ENCODE assay signal across 8 mouse cellular contexts in genomic region chr7:81572610-81573268, GRCm38 (mm10). TPM values are rescaled to one million over a fixed set of nuclear protein-coding genes. Genes with fewer than 3 reads are reported as not detected.
DNase-seq lines count a peak whose midpoint lies in the region; ATAC-seq and TF ChIP-seq lines count a peak whose summit lies in the region.

No protein-coding gene starts in this region.

- no peak for DNase-seq in lung, adult 2 months
- no peak for DNase-seq in lung, postnatal 4 days
- no peak for DNase-seq in cerebellum, postnatal 10 days
- DNase-seq in right cerebral cortex, postnatal 14 days = no peak
- DNase-seq in frontal cortex, postnatal 25 days (ENCODE audit: low spot score in 2 of 2) = no peak

- H3K9me3 ChIP-seq in intestine, embryonic 15.5 days = no peaks in the 10 kb centered on the region

- no peaks in the 10 kb centered on the region for H3K27me3 ChIP-seq in intestine, embryonic 15.5 days (replicated peaks)

- H3K9ac ChIP-seq in intestine, embryonic 15.5 days = no peak overlapping the region

- no peak for TF ChIP-seq CTCF in lung, adult 2 months (IDR thresholded peaks at IDR 0.05; ENCODE audit: insufficient read depth, low read length)
- TF ChIP-seq CTCF in cortical plate, adult 2 months (IDR thresholded peaks at IDR 0.05; ENCODE audit: extremely low read depth, insufficient read depth, low read length) = no peak
- no peak for TF ChIP-seq CTCF in olfactory bulb, adult 2 months (IDR thresholded peaks at IDR 0.05; ENCODE audit: insufficient read depth, low read depth, low read length)

- H3K4me1 ChIP-seq in lung, adult 2 months (ENCODE audit: control insufficient read depth, insufficient read depth, low read length) = peaks cover 14% of the 10 kb centered on the region
- peaks cover 8% of the 10 kb centered on the region; the same call in 1 of the 2 replicates for H3K4me1 ChIP-seq in cortical plate, adult 2 months (ENCODE audit: control insufficient read depth, insufficient read depth, low read length)
- peaks cover 6% of the 10 kb centered on the region; the same call in 1 of the 2 replicates for H3K4me1 ChIP-seq in intestine, embryonic 15.5 days (replicated peaks)
- peaks cover 8% of the 10 kb centered on the region; the same call in 1 of the 2 replicates for H3K4me1 ChIP-seq in olfactory bulb, adult 2 months (ENCODE audit: control insufficient read depth, insufficient read depth, low read length)

- H3K36me3 ChIP-seq in intestine, embryonic 15.5 days = 0 out of 2 replicates have a peak, but pooled peaks cover 4% of the 10 kb centered on the region

- no peak for ATAC-seq in intestine, embryonic 15.5 days

- WGBS in lung, adult 2 months = 25% methylated on average over 6 of the region's 6 CpGs
- WGBS in intestine, embryonic 15.5 days = 58% methylated on average over 6 of the region's 6 CpGs
- WGBS in olfactory bulb, adult 2 months = 38% methylated on average over 6 of the region's 6 CpGs

- no peak overlapping the region for H3K27ac ChIP-seq in cortical plate, adult 2 months (ENCODE audit: insufficient read depth, low read length)
- H3K27ac ChIP-seq in intestine, embryonic 15.5 days = no peak overlapping the region
- H3K27ac ChIP-seq in olfactory bulb, adult 2 months (ENCODE audit: insufficient read depth, low read depth, low read length) = no peak overlapping the region

- peak overlapping the region; percentile 81 for H3K4me2 ChIP-seq in intestine, embryonic 15.5 days (replicated peaks)

- TF ChIP-seq POLR2A in lung, adult 2 months (IDR thresholded peaks at IDR 0.05; ENCODE audit: borderline replicate concordance, extremely low read depth, low read depth, low read length) = no peak
- TF ChIP-seq POLR2A in cortical plate, adult 2 months (IDR thresholded peaks at IDR 0.05; ENCODE audit: extremely low read depth, insufficient read depth, low read length) = no peak
- no peak for TF ChIP-seq POLR2A in olfactory bulb, adult 2 months (IDR thresholded peaks at IDR 0.05; ENCODE audit: insufficient read depth, low read depth, low read length)

- peak overlapping the region; percentile 50 for H3K4me3 ChIP-seq in lung, adult 2 months (replicated peaks; ENCODE audit: extremely low read depth, low read depth, low read length)
- H3K4me3 ChIP-seq in cortical plate, adult 2 months (ENCODE audit: insufficient read depth, low read length) = peak overlapping the region; percentile 99
- H3K4me3 ChIP-seq in intestine, embryonic 15.5 days (replicated peaks) = peak overlapping the region; percentile 98
- peak overlapping the region; percentile 4; the same call in 1 of the 2 replicates for H3K4me3 ChIP-seq in olfactory bulb, adult 2 months (ENCODE audit: insufficient read depth, low read depth, low read length)

RNA-seq across cellular contexts. Expression of gene Whamm, which starts 1.7 kb away (rescaled TPM):
- polyA plus RNA-seq in lung, adult 2 months (2012; rRNA removed) = 24.8 and 28.2 TPM in 2 replicates
- 19.9 and 22.3 TPM in 2 replicates for polyA plus RNA-seq in cortical plate, adult 2 months (2012; rRNA removed)
- 5.9 and 6.3 TPM in 2 replicates for polyA plus RNA-seq in intestine, embryonic 15.5 days (2015; fragmentation: Nextera tagmentation; extraction: Ambion mirVana)
- not detected in 2 replicates for polyA plus RNA-seq in olfactory bulb, adult 2 months (2012; ENCODE audit: insufficient read depth, insufficient read length, low replicate concordance, missing spikeins)

RNA-seq across cellular contexts. Expression of gene Fsd2, which starts 6.0 kb away (rescaled TPM):
- polyA plus RNA-seq in lung, adult 2 months (2012; rRNA removed) = 1.0 and 2.7 TPM in 2 replicates
- polyA plus RNA-seq in cortical plate, adult 2 months (2012; rRNA removed) = 0.11 and 0.13 TPM in 2 replicates
- 0.10 and 0.15 TPM in 2 replicates for polyA plus RNA-seq in intestine, embryonic 15.5 days (2015; fragmentation: Nextera tagmentation; extraction: Ambion mirVana)
- polyA plus RNA-seq in olfactory bulb, adult 2 months (2012; ENCODE audit: insufficient read depth, insufficient read length, low replicate concordance, missing spikeins) = not detected in 2 replicates

Comparison
In these comparisons a context has a peak if more than half of its experiments do, and no peak if none do; other contexts are left out.
1. H3K4me3 ChIP-seq: peak in every context shown above with its lines; median percentile 99 in cortical plate, adult 2 months; 98 in intestine, embryonic 15.5 days; 50 in lung, adult 2 months; 4 in olfactory bulb, adult 2 months.